Mouse (Mus musculus) stomach, embryonic 14.5 days (tissue): ENCODE measurements around the gene Dusp10. TPM values are rescaled to one million over a fixed set of nuclear protein-coding genes. Genes with fewer than 3 reads are reported as not detected.

Source experiments
- ATAC-seq: fragments of 200-750 bp; cut with Nextera tagmentation; 2 replicates; pipeline ENCODE4 v1.8.0; 2017; ENCODE audit warnings: low read depth, moderate TSS enrichment; ENCODE audit not compliant: insufficient number of reproducible peaks, insufficient read depth, low FRiP score
- H3K27ac ChIP-seq: fragments of 300-500 bp; sonication (generic); 2 replicates; pipeline ENCODE4 v1.5.1; 2014; ENCODE audit warnings: mild to moderate bottlenecking, low read length, moderate library complexity, mixed read lengths
- H3K27me3 ChIP-seq: fragments of 300-500 bp; sonication (generic); 2 replicates; pipeline ENCODE4 v1.6.1; 2014; ENCODE audit warnings: low read length, control low read depth, mixed read lengths; ENCODE audit not compliant: control insufficient read depth, insufficient read depth
- H3K36me3 ChIP-seq: fragments of 300-500 bp; sonication (generic); 2 replicates; pipeline ENCODE4 v1.6.1; 2014; ENCODE audit warnings: mild to moderate bottlenecking, control low read depth, low read length, moderate library complexity, mixed read lengths; ENCODE audit not compliant: control insufficient read depth, insufficient read depth
- H3K4me1 ChIP-seq: fragments of 300-500 bp; sonication (generic); 2 replicates; pipeline ENCODE4 v1.6.1; 2014; ENCODE audit warnings: low read length, control low read depth, mixed read lengths; ENCODE audit not compliant: control insufficient read depth, insufficient read depth
- H3K4me2 ChIP-seq: fragments of 300-500 bp; sonication (generic); replicated peaks from 2 replicates; pipeline ENCODE4 v1.6.1; 2014; ENCODE audit warnings: low read depth, low read length, control low read depth
- H3K4me3 ChIP-seq: fragments of 300-500 bp; sonication (generic); 2 replicates; pipeline ENCODE4 v1.5.1; 2014; ENCODE audit warnings: low read depth, low read length, control low read depth
- H3K9ac ChIP-seq: fragments of 300-500 bp; sonication (generic); replicated peaks from 2 replicates; pipeline ENCODE4 v1.6.1; 2014; ENCODE audit warnings: low read depth, mild to moderate bottlenecking, control low read depth, low read length, moderate library complexity, mixed read lengths
- H3K9me3 ChIP-seq: fragments of 300-500 bp; sonication (generic); 2 replicates; pipeline ENCODE4 v1.6.1; 2016; ENCODE audit warnings: low read depth, low read length, control low read depth; ENCODE audit not compliant: control insufficient read depth
- WGBS: fragments of 180-500 bp; shearing (Covaris S2); extraction: QIAGEN DNeasy Blood & Tissue Kit; methylation state at CpG from one replicate; pipeline ENCODE4 v1.1.7; 2014; 5-methylcytosine and 5-hydroxymethylcytosine counted together
- polyA plus RNA-seq: library from polyadenylated mRNA; unstranded; fragments of >200 nt; fragmentation: Nextera tagmentation; extraction: Ambion mirVana; gene quantifications from 2 replicates; pipeline ENCODE4 v1.2.1, GENCODE M21; 2014

The Dusp10 gene
- polyA plus RNA-seq, 1 experiment from 2014 or later: 9.0 TPM

GRCm38 (mm10) chr1:184019722-184020107 is 6.6 kb downstream of the Dusp10 start:
- H3K27ac ChIP-seq: no peak overlapping the region
- H3K9me3 ChIP-seq: no peaks in the 10 kb centered on the region
- H3K4me3 ChIP-seq: no peak overlapping the region
- no peaks in the 10 kb centered on the region for H3K36me3 ChIP-seq
- 26% methylated on average over 6 of the region's 6 CpGs for WGBS
- H3K9ac ChIP-seq: no peak overlapping the region
- ATAC-seq: 0 out of 2 replicates have a peak, but pooled peaks have one; percentile 33
- H3K27me3 ChIP-seq: no peaks in the 10 kb centered on the region
- no peak overlapping the region for H3K4me2 ChIP-seq
- peaks cover 3% of the 10 kb centered on the region; the same call in 1 of the 2 replicates for H3K4me1 ChIP-seq

GRCm38 (mm10) chr1:184023971-184024370 is 10.9 kb downstream of the Dusp10 start:
- Histone ChIP-seq H3K4me1 (peaks cover 3% of the 10 kb centered on the region; the same call in 1 of the 2 replicates), H3K27me3 (no peaks in the 10 kb centered on the region), H3K4me3 (no peak overlapping the region), H3K9ac (no peak overlapping the region), H3K4me2 (no peak overlapping the region), H3K27ac (no peak overlapping the region), H3K9me3 (no peaks in the 10 kb centered on the region), H3K36me3 (no peaks in the 10 kb centered on the region)
- ATAC-seq: no peak
- 58% methylated on average over 2 of the region's 2 CpGs for WGBS

GRCm38 (mm10) chr1:184024631-184025030 is 11.5 kb downstream of the Dusp10 start:
- 95% methylated on average over 2 of the region's 2 CpGs for WGBS
- no peaks in the 10 kb centered on the region for H3K9me3 ChIP-seq
- ATAC-seq: no peak
- H3K27ac ChIP-seq: no peak overlapping the region
- no peaks in the 10 kb centered on the region for H3K4me1 ChIP-seq
- H3K36me3 ChIP-seq: no peaks in the 10 kb centered on the region
- no peak overlapping the region for H3K9ac ChIP-seq
- no peaks in the 10 kb centered on the region for H3K27me3 ChIP-seq
- no peak overlapping the region for H3K4me2 ChIP-seq
- no peak overlapping the region for H3K4me3 ChIP-seq

GRCm38 (mm10) chr1:184025079-184025478 is 12.0 kb downstream of the Dusp10 start:
- Histone ChIP-seq H3K9me3 (no peaks in the 10 kb centered on the region), H3K27me3 (no peaks in the 10 kb centered on the region), H3K9ac (no peak overlapping the region), H3K36me3 (no peaks in the 10 kb centered on the region), H3K4me1 (no peaks in the 10 kb centered on the region), H3K27ac (no peak overlapping the region), H3K4me2 (no peak overlapping the region), H3K4me3 (no peak overlapping the region)
- ATAC-seq: no peak
- 89% methylated on average over 5 of the region's 5 CpGs for WGBS

- 80% methylated on average over 3 of the region's 3 CpGs for WGBS
- no peak overlapping the region for H3K4me3 ChIP-seq
Measured at GRCm38 (mm10) chr1:184027039-184027438, 13.9 kb downstream of the Dusp10 start.

GRCm38 (mm10) chr1:184030070-184030802 is 17.1 kb downstream of the Dusp10 start:
- no peaks in the 10 kb centered on the region for H3K27me3 ChIP-seq
- WGBS: 89% methylated on average over 8 of the region's 8 CpGs
- H3K9ac ChIP-seq: no peak overlapping the region
- H3K4me3 ChIP-seq: no peak overlapping the region
- ATAC-seq: no peak
- no peaks in the 10 kb centered on the region for H3K36me3 ChIP-seq
- H3K27ac ChIP-seq: no peak overlapping the region
- H3K4me2 ChIP-seq: no peak overlapping the region
- peaks cover 6% of the 10 kb centered on the region; the same call in 1 of the 2 replicates for H3K4me1 ChIP-seq
- H3K9me3 ChIP-seq: no peaks in the 10 kb centered on the region

More at GRCm38 (mm10) chr1:184027039-184027438, 13.9 kb downstream of the Dusp10 start:
- no peaks in the 10 kb centered on the region for H3K4me1 ChIP-seq
- no peaks in the 10 kb centered on the region for H3K27me3 ChIP-seq
- H3K27ac ChIP-seq: no peak overlapping the region
- H3K36me3 ChIP-seq: no peaks in the 10 kb centered on the region
- H3K9ac ChIP-seq: no peak overlapping the region
- no peak overlapping the region for H3K4me2 ChIP-seq
- H3K9me3 ChIP-seq: no peaks in the 10 kb centered on the region
- no peak for ATAC-seq

- no peaks in the 10 kb centered on the region for H3K27me3 ChIP-seq
- H3K36me3 ChIP-seq: no peaks in the 10 kb centered on the region
- H3K4me3 ChIP-seq: peak overlapping the region; percentile 67
- H3K9me3 ChIP-seq: no peaks in the 10 kb centered on the region
- H3K4me1 ChIP-seq: peaks cover 6% of the 10 kb centered on the region; the same call in 1 of the 2 replicates
- ATAC-seq: no peak
- WGBS: 25% methylated on average over 19 of the region's 19 CpGs
- peak overlapping the region; percentile 86 for H3K9ac ChIP-seq
- peak overlapping the region; percentile 92 for H3K27ac ChIP-seq
- H3K4me2 ChIP-seq: peak overlapping the region; percentile 62
Measured at GRCm38 (mm10) chr1:184032682-184033389, 19.7 kb downstream of the Dusp10 start.

- Histone ChIP-seq H3K27ac (peak overlapping the region; percentile 92), H3K27me3 (no peaks in the 10 kb centered on the region), H3K9me3 (no peaks in the 10 kb centered on the region), H3K36me3 (no peaks in the 10 kb centered on the region), H3K4me2 (peak overlapping the region; percentile 62), H3K9ac (peak overlapping the region; percentile 86), H3K4me3 (peak overlapping the region; percentile 67), H3K4me1 (peaks cover 6% of the 10 kb centered on the region; the same call in 1 of the 2 replicates)
- peak; percentile 69 for ATAC-seq
- WGBS: 0% methylated on average over 56 of the region's 63 CpGs
Measured at GRCm38 (mm10) chr1:184033390-184034010, 20.4 kb downstream of the Dusp10 start.
